Mouse (Mus musculus) heart, embryonic 10.5 days (tissue): Measurements from ENCODE around the gene Chd4. TPM values are rescaled to one million over a fixed set of nuclear protein-coding genes. Genes with fewer than 3 reads are reported as not detected.
"Not testable (repeated sequence)": the region's sequence is repeated elsewhere in the genome, so short reads cannot be mapped to it uniquely, and the experiment has no call there.

Experiments used
- DNase-seq: peaks from one replicate; pipeline ENCODE4 v3.0.0-alpha.2; 2017; ENCODE audit warnings: low spot score
- H3K27ac ChIP-seq: fragments of 300-500 bp; sonication (generic); 2 replicates; pipeline ENCODE4 v1.5.1; 2016; ENCODE audit warnings: mild to moderate bottlenecking
- H3K27me3 ChIP-seq: fragments of 300-500 bp; sonication (generic); 2 replicates; pipeline ENCODE4 v1.6.1; 2016; ENCODE audit warnings: mild to moderate bottlenecking; ENCODE audit not compliant: poor library complexity, insufficient read depth, severe bottlenecking
- H3K36me3 ChIP-seq: fragments of 300-500 bp; sonication (generic); 2 replicates; pipeline ENCODE4 v1.6.1; 2016; ENCODE audit warnings: mild to moderate bottlenecking, moderate library complexity
- H3K4me1 ChIP-seq: fragments of 300-500 bp; sonication (generic); 2 replicates; pipeline ENCODE4 v1.6.1; 2016; ENCODE audit warnings: mild to moderate bottlenecking
- H3K4me3 ChIP-seq: fragments of 300-500 bp; sonication (generic); 2 replicates; pipeline ENCODE4 v1.5.1; 2016; ENCODE audit warnings: mild to moderate bottlenecking, moderate library complexity
- H3K9me3 ChIP-seq: fragments of 300-500 bp; sonication (generic); 2 replicates; pipeline ENCODE4 v1.6.1; 2016; ENCODE audit warnings: mild to moderate bottlenecking, moderate library complexity
- WGBS: fragments of 180-500 bp; shearing (Covaris S2); methylation state at CpG from one replicate; pipeline ENCODE4 v1.1.7; 2016; 5-methylcytosine and 5-hydroxymethylcytosine counted together
- polyA plus RNA-seq: library from polyadenylated mRNA; unstranded; fragments of >200 nt; fragmentation: Nextera tagmentation; extraction: Ambion mirVana; gene quantifications from 2 replicates; pipeline ENCODE4 v1.2.1, GENCODE M21; 2016

Gene Chd4
- polyA plus RNA-seq, 1 experiment from 2014 or later = 88.6 TPM

- H3K27ac ChIP-seq = peak overlapping the region; percentile 62
- WGBS = 44% methylated on average over 10 of the region's 10 CpGs
These were observed 64.7 kb downstream of the Chd4 start for GRCm38 (mm10) chr6:125160558-125160853.

DNA sequence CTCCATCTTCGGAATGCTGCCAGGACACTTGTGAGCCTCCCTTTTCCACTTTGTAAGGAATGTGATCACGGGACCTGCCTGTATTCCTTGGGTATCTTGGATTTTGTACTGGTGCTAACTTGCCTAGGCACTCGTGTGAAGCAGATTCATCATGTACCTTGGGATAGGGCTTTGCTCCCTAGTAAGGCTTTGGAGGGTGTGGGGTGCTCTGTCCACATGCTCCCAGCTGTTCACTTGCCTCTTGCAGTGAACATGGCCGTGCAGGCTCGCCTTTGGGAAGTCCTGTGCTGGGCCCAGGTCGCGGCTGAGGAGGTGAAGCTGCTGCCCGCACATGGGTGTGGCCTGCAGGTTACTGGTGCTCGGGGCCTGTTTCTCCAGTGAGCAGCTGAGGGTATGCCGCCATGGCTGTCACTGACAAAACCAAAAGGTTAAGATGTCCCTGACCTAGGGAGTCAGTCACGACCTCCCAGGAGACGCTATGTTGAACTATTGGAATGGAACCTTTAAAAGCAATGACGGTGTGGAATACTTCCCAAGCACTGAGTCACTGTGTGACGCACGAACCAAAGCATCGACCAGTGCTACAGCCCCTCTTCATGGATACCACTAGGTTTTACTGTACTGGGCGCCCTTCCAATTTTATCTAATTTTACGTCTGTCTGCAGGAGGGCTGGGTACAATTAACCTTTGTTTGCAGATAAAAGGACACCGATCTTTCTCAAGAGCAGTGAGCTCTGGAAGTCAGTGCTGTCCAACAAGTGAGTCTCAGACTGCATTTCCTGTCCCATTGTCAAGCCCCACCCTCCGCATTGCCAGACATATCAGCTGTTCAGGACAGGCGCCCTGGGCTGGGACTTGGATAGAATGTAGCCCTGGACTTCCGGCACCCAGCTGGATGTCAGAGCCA is 65.3 kb downstream of the Chd4 start:
- 11% methylated on average over 22 of the region's 22 CpGs for WGBS
- Histone ChIP-seq H3K4me1 (peaks cover 34% of the 10 kb centered on the region), H3K4me3 (peak overlapping the region; percentile 25), H3K9me3 (no peaks in the 10 kb centered on the region), H3K27ac (peak overlapping the region; percentile 62), H3K36me3 (peaks cover 73% of the 10 kb centered on the region), H3K27me3 (no peaks in the 10 kb centered on the region)
- DNase-seq = peak; percentile 90

More at GRCm38 (mm10) chr6:125160558-125160853, 64.7 kb downstream of the Chd4 start:
- no peak for DNase-seq
- no peaks in the 10 kb centered on the region for H3K27me3 ChIP-seq
- peaks cover 77% of the 10 kb centered on the region for H3K36me3 ChIP-seq
- H3K9me3 ChIP-seq = no peaks in the 10 kb centered on the region
- peaks cover 38% of the 10 kb centered on the region for H3K4me1 ChIP-seq
- H3K4me3 ChIP-seq = peak overlapping the region; percentile 6; the same call in 1 of the 2 replicates

DNA sequence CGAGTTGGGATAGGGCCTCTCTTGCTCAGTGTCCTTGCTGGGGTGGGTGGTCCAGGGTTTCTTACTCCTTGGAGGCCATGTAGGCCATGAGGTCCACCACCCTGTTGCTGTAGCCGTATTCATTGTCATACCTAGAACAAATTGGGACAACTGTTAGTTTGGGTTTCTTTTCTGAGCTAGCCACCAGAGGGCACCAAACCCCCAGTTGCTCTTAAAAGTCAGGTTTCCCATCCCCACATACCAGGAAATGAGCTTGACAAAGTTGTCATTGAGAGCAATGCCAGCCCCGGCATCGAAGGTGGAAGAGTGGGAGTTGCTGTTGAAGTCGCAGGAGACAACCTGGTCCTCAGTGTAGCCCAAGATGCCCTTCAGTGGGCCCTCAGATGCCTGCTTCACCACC is 66.2 kb downstream of the Chd4 start:
- DNase-seq, H3K27me3 ChIP-seq, H3K9me3 ChIP-seq, H3K27ac ChIP-seq: not testable (repeated sequence)
- Histone ChIP-seq H3K4me3 (peak overlapping the region; percentile 95; the same call in 1 of the 2 replicates), H3K36me3 (peaks cover 70% of the 10 kb centered on the region), H3K4me1 (peaks cover 34% of the 10 kb centered on the region)
- 8% methylated on average over 4 of the region's 5 CpGs for WGBS

DNA sequence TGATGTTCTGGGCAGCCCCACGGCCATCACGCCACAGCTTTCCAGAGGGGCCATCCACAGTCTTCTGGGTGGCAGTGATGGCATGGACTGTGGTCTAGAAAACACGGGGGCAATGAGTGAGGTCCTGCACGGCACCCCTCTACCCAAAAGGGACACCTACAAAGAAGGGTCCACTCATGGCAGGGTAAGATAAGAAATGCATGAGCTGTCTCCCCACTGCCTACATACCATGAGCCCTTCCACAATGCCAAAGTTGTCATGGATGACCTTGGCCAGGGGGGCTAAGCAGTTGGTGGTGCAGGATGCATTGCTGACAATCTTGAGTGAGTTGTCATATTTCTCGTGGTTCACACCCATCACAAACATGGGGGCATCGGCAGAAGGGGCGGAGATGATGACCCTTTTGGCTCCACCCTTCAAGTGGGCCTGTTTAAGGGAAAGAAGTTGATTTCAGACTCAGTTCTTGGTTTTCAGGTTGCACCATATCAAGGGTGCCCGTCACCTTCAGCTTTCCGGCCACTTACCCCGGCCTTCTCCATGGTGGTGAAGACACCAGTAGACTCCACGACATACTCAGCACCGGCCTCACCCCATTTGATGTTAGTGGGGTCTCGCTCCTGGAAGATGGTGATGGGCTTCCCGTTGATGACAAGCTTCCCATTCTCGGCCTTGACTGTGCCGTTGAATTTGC is 67.0 kb downstream of the Chd4 start:
- Histone ChIP-seq H3K4me1 (peaks cover 39% of the 10 kb centered on the region), H3K36me3 (peaks cover 70% of the 10 kb centered on the region), H3K4me3 (peak overlapping the region; percentile 95)
- not testable (repeated sequence) for DNase-seq, H3K27ac ChIP-seq, H3K27me3 ChIP-seq, H3K9me3 ChIP-seq
- WGBS = 73% methylated on average over 13 of the region's 16 CpGs

GRCm38 (mm10) chr6:125163801-125164657 is 68.2 kb downstream of the Chd4 start:
- Histone ChIP-seq H3K27ac (peak overlapping the region; percentile 100), H3K27me3 (no peaks in the 10 kb centered on the region), H3K4me1 (peaks cover 42% of the 10 kb centered on the region), H3K4me3 (peak overlapping the region; percentile 95), H3K9me3 (no peaks in the 10 kb centered on the region), H3K36me3 (peaks cover 72% of the 10 kb centered on the region)
- WGBS = 7% methylated on average over 20 of the region's 20 CpGs
- DNase-seq = no peak

DNA sequence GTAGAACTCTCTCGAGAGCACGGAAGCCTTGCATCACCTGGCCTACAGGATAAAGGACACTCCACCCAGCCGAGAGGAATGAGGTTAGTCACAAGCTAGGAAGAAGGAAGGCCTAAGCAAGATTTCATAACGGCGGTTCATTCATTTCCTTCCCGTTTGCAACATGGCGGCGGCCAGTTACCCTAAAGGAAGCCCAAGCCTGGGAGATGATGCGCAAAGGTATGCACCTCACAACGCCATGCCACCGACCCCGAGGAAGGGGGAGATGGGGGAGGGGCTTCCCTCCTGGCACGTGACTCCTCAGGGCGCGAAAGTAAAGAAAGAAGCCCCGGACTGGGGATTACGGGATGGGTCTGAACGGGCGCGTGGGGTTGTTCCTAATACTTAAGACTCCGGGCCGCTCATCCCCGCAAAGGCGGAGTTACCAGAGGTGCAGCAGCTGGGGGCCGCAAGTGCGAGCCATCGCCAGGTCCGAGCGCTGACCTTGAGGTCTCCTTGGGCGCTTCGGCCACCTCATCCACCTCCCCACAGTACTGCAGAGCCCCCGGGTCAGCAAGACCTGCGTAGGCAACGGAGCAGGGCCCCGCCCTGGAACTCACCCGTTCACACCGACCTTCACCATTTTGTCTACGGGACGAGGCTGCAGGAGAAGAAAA is 69.0 kb downstream of the Chd4 start:
- peak; percentile 93 for DNase-seq
- no peaks in the 10 kb centered on the region for H3K27me3 ChIP-seq
- H3K4me3 ChIP-seq = peak overlapping the region; percentile 95
- H3K4me1 ChIP-seq = peaks cover 42% of the 10 kb centered on the region
- peak overlapping the region; percentile 100 for H3K27ac ChIP-seq
- WGBS = under 1% methylated on average over 39 of the region's 39 CpGs
- H3K36me3 ChIP-seq = peaks cover 72% of the 10 kb centered on the region
- no peaks in the 10 kb centered on the region for H3K9me3 ChIP-seq

DNA sequence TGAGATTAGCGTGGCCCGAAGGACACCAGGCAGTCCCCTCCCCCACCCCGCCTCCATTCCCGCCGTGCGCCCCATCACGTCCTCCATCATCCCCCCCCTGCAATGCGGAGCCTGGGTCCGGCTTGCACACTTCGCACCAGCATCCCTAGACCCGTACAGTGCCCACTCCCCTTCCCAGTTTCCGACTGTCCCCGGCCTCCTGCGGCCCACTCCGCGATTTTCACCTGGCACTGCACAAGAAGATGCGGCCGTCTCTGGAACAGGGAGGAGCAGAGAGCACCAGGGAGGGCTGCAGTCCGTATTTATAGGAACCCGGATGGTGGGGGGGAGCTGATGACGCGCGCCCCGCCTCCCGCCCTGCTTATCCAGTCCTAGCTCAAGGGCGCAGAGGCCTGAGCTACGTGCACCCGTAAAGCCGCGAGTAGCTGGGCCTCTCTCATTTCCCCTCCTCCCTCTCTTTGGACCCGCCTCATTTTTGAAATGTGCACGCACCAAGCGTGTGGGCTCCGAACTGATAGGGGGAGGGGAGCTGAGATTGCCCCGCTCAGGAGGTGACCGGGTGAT is 69.6 kb downstream of the Chd4 start:
- DNase-seq = peak; percentile 98
- WGBS = under 1% methylated on average over 36 of the region's 36 CpGs
- peaks cover 38% of the 10 kb centered on the region for H3K4me1 ChIP-seq
- H3K36me3 ChIP-seq = peaks cover 72% of the 10 kb centered on the region
- no peaks in the 10 kb centered on the region for H3K27me3 ChIP-seq
- H3K4me3 ChIP-seq = peak overlapping the region; percentile 95
- H3K9me3 ChIP-seq = no peaks in the 10 kb centered on the region
- H3K27ac ChIP-seq = peak overlapping the region; percentile 100

DNA sequence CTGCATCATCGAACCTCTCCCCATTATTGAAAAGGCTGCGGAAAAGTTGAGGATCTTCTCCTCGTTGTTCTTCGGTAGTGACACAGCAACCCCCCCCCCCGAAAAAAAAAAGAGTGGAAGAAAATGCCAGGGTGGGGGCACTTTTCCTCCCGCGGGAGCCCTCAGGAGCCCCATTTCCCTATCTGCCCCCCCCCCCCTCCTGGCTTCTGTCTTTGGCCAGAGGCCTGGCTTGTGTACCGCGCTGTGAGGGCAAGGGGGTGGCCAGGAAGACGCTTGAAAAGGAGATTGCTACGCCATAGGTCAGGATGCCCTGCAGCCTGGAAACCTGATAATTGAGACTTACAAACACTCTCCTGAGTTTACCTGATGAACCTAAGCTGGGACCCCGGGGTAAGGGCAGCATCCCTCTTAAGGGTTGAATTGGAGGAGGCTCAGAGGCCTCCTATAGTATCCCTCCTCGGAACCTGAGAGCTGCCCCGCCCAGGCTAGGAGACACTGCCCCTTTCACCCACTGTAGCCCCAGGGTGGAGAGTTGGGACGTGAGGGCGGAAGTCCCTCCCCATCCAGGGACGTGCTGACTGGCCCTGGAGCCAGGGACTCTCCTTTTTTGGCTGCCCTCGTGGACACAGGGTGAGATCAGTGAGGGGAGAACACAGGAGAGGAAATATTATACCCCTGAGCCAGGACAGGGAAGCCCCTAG is 70.4 kb downstream of the Chd4 start, which contains the start of gene Gapdh:
Gapdh (minus strand) TSS at position 417 of the 701 bp plus-strand sequence.
- H3K27me3 ChIP-seq = no peaks in the 10 kb centered on the region
- H3K36me3 ChIP-seq = peaks cover 73% of the 10 kb centered on the region
- H3K9me3 ChIP-seq = no peaks in the 10 kb centered on the region
- peak within 1 kb of the TSS; percentile 95 for H3K4me3 ChIP-seq
- WGBS = under 1% methylated on average over 18 of the region's 18 CpGs
- peak; percentile 97 for DNase-seq
- peak within 1 kb of the TSS; percentile 100 for H3K27ac ChIP-seq
- peaks cover 30% of the 10 kb centered on the region for H3K4me1 ChIP-seq

DNA sequence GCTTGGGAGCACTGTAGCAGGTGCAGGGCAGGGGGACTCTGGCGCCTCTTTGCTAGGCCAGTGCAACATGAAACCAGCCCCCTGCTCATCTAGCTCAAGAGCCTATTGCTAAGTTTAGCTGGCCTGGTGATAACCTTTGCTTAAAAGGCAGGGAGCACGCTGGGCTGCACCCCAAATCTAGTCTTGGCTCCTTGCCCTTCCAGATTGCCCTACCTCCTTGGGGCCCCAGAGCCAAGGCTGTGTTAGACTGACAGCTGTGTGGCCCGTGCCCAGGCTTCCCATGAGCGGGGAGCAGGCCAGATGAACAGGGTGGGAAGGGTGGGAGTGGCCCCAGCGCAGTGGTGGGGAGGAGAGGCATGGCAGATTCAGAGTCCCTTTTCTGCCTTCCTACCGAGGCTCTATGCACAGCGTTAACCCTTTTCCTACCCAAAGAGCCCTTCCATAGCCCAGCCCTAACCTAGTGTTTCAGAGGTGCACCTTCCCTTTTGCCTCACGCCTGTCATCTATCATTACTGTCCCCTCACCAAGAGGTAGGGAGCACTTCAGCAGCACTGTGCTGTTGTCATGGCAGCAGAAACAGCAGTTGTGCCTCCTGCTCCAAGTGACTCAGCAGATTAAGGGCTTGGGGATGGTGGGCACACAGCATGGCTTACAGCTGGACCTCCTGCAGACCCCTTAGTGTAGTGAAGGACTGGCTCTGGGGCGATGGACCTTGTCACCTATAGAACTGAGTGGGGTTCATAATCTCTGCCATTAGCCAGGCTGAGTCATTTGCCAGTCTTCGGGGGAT is 71.3 kb downstream of the Chd4 start:
- Histone ChIP-seq H3K36me3 (peaks cover 74% of the 10 kb centered on the region), H3K4me3 (peak overlapping the region; percentile 95), H3K4me1 (peaks cover 26% of the 10 kb centered on the region), H3K27ac (peak overlapping the region; percentile 100), H3K9me3 (no peaks in the 10 kb centered on the region), H3K27me3 (no peaks in the 10 kb centered on the region)
- DNase-seq = peak; percentile 91
- 15% methylated on average over 10 of the region's 10 CpGs for WGBS

- Histone ChIP-seq H3K27ac (peak overlapping the region; percentile 100; the same call in 1 of the 2 replicates), H3K36me3 (peaks cover 77% of the 10 kb centered on the region), H3K27me3 (no peaks in the 10 kb centered on the region), H3K9me3 (no peaks in the 10 kb centered on the region), H3K4me1 (peaks cover 26% of the 10 kb centered on the region), H3K4me3 (no peak overlapping the region)
- no peak for DNase-seq
- 91% methylated on average over 14 of the region's 14 CpGs for WGBS
These were observed 72.3 kb downstream of the Chd4 start for GRCm38 (mm10) chr6:125168086-125168485.

- 0 out of 2 replicates have a peak overlapping the region, but pooled peaks have one; percentile 16 for H3K27ac ChIP-seq
- no peak overlapping the region for H3K4me3 ChIP-seq
- WGBS = 81% methylated on average over 6 of the region's 6 CpGs
- H3K36me3 ChIP-seq = peaks cover 80% of the 10 kb centered on the region
- H3K27me3 ChIP-seq = no peaks in the 10 kb centered on the region
- no peaks in the 10 kb centered on the region for H3K9me3 ChIP-seq
- DNase-seq = no peak
- H3K4me1 ChIP-seq = peaks cover 18% of the 10 kb centered on the region
These were observed 74.4 kb downstream of the Chd4 start for GRCm38 (mm10) chr6:125170194-125170593.
